Mouse (Mus musculus): ENCODE results near the gene Tcf21.

DNA sequence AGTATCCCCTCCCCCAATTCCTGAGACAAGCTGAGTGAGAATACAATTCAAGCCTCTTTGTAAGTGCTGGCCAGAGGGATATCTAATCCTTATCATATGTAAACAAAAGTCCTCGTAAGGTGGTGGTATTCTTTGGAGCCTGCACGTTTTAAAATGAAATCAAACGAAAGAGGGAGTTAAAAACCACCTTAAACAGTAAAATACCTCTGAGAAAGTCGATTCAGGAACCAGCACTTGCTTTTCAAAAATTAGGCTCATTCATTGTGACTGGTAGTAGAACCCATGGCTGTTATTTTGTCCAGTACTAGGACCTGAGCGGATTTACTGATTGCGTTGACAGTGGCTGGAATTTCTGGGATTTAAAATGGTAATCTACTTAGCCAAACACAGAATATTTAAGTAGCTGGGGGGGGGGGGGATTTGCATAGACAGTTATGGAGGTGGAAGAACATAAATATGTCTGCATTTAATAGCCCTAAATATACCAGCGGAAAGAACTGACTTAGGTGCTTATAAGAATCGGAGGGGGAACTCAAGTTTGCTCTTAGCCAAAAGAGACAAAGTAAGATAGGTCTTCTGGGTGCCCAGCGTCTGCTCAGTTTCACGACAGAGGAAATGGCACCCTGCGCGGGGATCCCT lies 1.3 kb downstream of the Tcf21 start:
- TF ChIP-seq GATA1 (IDR thresholded peaks at IDR 0.05; ENCODE audit: borderline replicate concordance, low read length) (no peak), FLI1 (IDR thresholded peaks at IDR 0.05; ENCODE audit: low read length) (no peak)

All from megakaryocyte, embryonic 14.5 days (primary cell).